Mouse (Mus musculus) urinary bladder, postnatal 14 days (tissue): ENCODE data around the gene Iqgap3.

Experiments
- DNase-seq: peaks from one replicate; pipeline ENCODE4 v3.0.0; 2021; ENCODE audit warnings: low spot score

Gene Iqgap3

DNA sequence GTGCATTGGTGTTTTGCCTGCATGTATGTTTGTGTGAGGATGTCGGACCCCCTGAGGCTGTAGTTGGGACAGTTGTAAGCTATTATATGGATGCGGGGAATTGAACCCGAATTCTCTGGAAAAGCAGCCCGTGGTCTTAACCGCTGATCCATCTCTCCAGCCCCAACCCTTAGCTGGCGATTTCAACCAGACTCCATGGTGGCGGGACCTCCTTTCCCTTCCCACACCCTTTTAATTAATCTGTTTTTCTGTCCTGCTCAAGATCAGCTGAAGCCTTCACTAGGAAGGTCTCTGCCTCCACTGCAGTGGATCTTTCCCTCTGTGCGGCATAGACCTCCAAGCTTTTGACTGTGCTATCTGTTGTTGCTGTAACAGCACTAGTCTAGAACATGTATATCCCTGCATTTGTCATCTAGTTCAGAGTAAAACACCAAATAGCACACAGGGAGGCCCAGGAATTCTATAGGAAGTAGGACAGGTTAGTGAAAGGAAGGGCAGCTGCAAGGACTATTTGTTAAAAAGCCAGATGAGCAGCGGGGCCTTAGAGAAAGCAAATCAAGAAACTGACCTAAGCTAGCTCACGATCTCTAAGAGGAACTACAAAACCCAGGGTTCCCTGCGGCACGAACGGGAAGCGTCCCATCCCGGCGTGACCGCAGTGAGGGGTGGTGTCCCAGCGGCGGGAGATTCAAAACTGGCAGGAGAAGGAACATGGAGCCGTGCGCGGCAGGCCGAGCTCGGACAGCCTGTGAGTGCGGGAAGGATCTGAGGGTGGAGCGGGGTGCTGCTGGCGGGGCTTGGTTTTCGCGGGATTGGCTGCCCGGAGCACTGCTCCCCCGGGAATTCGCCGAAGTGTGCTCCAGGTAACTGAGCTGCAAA, at the start of gene Iqgap3:
Gene Iqgap3 (plus strand): TSS at position 627 of the 879 bp plus-strand sequence.
- peak; percentile 91 for DNase-seq

DNA sequence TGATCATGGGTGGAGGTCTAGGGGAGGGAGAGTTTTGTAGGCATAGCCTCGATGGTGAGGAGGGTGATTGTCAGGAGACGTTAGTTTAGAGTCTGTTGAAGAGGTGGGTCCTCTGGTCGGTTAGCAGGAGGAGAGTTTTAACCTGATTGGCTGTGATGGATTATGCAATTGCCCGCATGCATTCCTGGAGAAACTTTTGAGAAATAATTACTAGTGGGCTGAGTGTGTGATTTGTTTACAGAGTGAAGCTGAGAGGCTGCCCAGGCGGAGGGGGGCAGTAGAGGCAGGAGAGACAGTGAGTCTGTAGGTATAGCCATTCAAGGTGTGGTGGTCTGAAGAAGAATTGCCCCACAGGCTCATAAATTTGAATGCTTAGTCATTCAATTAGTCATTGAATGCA, 48.3 kb upstream of the Iqgap3 start:
- DNase-seq: no peak

DNA sequence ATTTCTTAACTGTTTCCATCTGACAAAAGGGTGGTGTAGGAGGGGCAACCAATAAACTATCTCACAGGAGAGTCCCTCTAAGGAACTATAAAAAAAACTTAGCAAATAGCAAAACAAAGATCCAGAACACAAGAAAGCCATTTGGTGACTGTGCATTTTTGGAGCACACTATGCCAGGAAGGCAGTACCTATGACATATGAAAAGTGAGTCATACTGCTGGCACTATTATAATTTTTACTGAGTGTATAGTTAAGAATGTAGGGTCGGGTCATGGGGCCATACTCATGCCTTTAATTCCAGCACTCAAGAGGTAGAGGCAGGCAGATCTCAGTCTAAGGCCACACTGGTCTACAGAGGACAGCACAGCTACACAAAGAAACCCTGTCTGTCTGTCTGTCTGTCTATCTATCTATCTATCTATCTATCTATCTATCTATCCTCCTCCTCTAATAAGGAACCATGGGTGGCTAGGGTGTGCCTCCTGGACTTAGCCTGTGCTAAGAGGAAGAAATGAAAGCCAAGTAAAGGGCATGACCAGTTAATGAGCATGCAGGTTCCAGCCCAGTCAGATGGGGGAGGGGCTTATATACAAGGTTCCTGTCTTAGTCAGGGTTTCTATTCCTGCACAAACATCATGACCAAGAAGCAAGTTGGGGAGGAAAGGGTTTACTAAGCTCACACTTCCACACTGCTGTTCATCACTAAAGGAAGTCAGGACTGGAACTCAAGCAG, 46.0 kb upstream of the Iqgap3 start:
- no peak for DNase-seq

DNA sequence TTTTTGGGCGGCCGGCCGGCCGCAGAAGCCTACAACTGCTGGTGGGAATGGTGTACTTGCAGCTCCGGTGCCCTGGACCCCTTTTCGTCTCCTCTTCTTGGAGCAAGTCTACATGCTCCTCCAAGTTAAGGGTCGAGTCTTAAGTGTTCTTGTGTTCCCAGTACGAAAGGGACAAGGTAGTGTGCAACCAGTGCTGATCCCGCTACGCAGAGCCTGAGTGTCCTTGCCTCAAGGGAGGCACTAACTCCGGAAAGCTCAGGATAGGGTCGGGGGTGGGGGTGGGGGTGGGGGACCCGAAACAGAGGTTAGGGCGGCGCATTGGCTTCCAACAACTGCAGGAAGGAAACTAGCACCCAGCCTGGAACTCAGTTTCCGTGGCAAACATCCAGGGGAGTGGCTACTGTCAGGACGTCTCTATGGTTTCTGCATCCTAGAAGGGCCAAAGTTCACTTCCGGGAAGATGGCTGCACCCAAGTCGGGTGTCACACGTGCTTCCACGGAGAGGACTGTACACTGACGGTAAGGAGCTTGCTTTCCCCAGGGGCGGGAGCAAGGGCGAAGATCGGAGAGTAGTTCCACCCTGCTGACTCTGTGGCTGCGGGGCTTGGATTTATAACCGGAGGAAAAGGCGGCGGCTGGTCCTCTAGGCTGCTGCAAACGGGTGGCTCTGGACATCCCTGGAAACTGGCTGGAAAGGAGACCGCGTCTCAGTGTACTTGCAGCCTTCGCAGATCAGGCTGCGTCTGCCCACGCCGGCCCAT, 38.9 kb upstream of the Iqgap3 start, which contains the start of gene Gpatch4:
Gene Gpatch4 (plus strand): TSS at position 448 of the 761 bp plus-strand sequence.
- DNase-seq: peak; percentile 89

DNA sequence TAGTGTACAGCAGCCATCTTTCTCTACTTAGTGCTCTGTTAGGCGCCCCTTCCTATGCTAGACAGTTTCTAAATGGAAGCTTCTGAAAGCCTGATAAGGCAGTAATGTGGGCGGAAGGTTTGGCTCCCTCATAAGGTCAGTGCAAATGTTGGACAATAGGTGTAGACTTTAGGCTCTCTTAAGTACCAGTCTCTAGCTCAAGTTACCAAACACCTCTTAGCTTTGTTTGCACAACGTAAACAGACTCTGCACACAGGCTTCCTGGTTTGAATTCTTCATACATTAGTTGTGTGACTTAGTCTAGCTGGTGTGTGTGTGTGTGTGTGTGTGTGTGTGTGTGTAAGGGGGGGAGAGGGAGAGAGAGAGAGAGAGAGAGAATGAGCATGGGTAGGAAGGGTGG, 32.2 kb upstream of the Iqgap3 start:
- no peak for DNase-seq

DNA sequence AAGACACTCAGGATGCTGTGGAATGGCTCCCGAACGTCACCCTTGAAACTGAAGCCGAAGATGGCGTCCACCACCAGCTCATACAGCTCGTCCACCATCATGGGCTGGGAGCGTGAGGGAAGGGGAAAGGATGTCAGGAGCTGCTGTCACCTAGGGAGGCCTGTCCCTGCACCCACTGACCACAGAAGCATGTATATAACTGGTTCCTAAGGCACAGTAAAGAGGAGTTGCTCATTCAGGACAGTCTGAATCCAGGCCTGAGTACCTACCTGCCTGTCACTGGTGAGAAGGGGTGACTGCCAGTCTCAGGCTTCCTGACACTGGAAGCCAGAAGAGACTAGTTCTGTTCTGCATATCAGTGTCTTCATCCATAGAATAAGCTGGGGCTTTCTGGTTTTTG, 24.7 kb upstream of the Iqgap3 start:
- DNase-seq: no peak

DNA sequence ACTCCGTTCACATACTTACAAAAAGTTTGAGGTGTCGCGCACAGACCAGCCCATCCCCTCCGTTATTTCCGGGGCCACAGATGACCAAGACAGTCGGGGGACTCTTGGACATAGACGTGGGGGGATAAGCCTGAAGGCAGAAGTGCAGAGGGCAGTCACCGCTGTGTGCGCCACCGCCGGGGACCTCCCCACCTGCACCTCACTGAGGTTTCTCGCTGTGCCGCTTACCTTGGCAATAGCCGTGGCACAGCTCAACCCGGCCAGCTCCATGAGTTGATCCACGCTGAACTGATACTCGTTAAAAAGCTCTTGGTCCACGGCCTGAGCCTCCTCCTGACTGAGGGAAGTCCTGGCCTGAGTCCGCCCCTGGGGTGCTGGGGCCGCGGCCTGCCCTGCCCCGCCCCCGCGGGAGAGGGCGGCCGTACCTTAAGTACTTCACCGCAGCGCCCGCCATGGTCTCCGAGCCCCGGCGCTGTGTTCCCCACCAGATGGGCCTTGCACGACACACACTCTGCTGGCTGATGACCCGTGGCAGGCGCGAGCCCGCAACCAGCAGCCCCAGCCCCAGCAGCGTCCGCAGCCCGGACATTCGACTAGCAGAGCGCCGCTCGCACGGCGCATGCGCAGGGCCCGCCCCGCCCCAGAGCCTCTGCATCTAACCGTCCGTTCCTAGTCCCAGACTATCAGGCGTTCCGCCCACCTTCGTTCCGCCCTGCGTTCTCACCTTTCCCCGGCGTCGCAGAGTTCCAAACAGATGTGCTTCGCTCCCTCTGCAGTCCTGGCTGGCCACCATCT, 23.7 kb upstream of the Iqgap3 start, which contains the start of gene Naxe:
Gene Naxe (minus strand): TSS at position 594 of the 795 bp plus-strand sequence.
- peak; percentile 86 for DNase-seq

DNA sequence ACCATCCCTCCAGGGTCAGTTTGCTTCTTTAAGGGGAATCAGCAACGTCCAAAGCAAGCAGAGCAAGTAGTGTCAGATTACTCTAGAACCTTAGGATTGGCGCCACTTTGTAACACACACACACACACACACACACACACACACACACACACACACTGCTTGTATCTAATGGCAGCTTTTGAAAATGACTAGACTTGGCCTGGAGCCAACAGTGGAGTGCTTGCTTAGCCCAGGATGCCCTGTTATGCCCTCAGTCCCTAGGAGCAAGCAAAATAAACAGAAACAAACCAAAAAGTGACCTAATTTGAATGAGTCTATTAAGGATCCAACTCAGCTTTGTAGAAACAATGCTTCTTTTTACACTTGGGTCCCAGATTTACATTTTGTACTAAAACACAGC, 13.4 kb upstream of the Iqgap3 start:
- no peak for DNase-seq

DNA sequence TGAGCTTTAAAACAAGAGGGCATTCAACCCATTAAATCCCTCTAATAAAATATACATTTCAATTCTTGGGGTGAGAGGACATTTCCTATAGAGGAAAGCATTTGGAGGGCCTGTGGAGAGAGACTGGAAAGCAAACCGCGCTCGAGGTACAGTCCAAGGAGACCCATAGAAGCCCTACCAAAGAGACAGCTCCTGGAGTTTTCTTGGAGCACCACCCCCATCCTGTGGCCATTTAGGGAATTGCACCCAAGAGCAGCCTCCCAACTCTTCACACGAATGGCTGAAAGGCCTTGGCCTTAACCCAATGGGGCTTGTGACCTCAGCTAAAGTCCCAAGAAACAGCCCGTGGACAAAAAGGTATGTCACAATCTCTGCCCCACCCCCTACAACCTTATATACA, 10.0 kb upstream of the Iqgap3 start:
- peak; percentile 84 for DNase-seq

DNA sequence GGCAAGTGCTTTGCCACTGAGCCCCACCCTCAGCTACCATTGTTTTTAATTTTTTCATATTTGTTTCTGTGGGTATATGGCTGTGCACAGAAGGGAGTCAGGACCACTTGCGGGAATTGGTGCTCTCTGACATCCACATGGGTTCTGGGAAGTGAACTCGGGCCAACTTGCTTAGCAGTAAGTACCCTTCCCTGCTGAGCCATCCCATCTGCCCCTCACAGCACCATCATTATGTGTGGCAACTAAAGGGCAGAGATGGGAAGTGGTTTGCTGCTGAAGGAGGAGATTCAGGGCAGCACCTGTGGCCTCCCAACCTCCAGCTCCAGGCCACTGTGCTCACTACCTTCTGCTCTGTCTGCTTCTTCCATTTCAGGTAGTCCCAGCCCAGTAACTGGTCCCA, 8.1 kb upstream of the Iqgap3 start:
- DNase-seq: no peak

DNA sequence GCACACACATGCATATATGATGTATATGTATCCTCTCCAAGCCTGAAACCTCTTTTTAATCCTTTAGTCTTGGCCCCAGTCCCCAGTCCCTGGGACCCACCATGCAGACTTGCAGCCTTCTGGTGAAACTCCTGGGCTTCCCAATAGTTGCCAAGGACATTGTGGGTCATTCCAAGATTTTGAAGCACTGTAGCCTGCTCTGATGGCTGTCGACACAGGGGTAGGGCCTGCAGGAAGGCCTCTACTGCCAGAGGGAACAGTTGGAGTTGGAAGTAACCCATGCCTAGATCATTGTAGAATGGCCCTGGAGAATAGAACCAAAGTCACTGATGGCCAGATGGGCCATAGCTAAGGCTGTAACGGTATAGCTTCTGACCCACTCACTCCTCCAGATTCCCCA, 7.4 kb upstream of the Iqgap3 start:
- no peak for DNase-seq

DNA sequence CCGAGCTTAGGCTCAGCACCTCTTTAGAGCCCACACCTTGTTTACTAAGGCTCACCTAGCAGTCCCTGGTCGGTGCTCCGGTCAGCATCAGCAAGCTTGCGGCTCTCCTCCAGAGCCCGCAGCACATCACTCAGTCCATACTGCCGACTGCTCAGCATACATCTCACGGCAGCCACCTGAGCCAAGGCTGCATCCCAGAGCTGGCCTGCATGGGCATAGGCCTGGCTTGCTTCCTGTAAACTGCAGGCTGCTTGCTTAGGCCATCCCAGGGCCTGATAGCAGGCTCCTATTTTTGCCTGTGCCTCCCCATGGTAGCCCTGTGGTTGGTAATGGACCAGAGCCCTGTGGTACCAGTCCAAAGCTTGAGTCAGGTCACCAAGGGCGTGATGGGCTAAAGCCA, 7.0 kb upstream of the Iqgap3 start:
- no peak for DNase-seq

DNA sequence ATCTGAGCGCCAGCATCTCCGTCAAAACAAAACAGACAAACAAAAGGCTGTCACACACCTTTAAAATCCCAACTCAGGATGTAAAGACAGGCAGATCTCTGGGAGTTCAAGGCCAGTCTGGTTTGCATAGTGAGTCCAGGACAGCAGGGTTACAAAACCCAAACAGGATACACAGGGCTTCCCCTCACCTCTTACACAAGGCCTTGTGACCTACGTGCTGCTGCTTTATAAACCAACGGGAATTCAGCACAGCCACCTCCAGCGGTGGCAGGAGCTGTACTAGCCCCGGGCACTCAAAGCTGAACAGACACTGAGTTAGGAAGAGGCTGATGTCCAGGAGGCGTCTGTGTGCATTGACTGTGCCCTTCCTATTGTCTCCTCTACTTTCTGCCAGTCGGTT, 4.3 kb upstream of the Iqgap3 start:
- DNase-seq: no peak

DNA sequence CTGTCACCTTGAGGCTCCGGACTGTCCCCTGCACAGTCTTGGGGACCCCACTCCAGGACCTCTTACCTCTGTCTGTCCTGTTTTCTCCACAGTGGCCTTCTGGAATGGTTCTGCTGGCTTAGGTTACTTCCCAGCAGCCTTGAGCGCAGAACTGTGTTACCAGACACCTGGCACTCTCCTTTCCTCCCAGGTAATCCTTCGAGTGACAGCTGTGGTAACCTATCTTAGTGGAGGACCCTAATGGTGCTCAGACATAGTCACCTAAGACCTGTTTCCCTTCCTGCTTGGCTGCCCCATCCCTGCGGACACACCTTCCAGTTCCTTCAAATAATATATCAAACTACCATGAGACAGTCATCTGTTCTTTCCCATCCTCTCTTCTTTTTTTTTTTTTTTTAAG, 3.6 kb upstream of the Iqgap3 start, which contains the start of gene Ttc24:
Gene Ttc24 (minus strand): TSS at position 101 of the 400 bp plus-strand sequence.
- DNase-seq: no peak

DNA sequence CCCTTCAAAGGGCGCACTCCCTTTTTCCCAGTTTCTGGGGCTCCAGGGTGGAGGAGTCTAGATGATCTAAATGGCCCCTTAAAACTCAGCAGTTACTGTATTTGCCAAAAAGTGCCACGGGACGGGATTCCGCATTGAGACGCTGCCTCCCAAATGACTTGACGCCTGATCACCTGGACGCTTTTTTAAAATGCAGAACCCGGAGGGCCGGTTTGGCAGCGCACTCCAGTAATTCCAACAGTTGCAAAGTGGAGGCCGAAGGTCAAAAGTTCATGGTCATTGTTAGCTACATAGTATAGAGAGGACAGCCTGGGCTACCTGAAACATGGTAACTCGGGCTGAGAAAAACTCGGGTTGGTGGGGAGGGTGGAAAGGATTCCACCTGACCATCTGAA, 450 bp downstream of the Iqgap3 start:
- peak; percentile 18 for DNase-seq

DNA sequence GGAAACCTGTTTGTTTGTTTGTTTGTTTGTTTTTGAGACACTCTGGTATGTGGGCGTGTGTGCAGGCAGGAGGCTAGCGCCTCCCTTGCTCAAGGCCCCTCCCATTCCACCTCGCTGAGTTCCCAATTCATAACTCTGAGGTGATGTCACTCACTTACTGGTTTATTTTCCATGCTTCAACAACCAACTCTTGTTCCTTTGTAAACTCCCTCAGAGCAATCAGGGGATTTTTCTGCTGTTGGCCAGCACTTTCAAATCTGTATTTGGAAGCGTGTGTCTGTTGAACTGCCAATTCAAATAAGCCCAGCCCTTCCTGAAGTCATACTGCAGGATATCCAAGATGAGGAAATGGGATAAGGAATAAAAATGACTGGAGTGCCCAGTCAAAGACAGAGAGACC, 892 bp downstream of the Iqgap3 start:
- DNase-seq: no peak

DNA sequence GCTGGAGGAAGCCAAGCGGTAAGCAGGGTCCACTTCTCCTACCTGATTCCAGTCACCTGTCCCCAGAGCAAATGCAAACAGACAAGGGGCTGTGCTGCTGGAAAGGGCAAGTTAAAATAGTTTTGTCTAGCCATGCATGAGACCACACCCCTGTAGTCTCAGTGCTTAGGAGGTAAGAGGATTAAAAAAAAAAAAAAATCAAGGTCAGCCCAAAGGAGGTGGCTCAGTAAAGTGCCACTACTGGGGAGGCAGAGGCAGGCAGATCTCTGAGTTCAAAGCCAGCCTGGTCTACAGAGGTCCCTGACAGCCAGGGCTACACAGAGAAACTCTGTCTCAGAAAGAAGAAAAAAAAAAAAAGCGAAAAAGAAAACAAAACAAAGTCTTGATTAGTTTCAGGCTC, 2.2 kb downstream of the Iqgap3 start:
- DNase-seq: no peak

DNA sequence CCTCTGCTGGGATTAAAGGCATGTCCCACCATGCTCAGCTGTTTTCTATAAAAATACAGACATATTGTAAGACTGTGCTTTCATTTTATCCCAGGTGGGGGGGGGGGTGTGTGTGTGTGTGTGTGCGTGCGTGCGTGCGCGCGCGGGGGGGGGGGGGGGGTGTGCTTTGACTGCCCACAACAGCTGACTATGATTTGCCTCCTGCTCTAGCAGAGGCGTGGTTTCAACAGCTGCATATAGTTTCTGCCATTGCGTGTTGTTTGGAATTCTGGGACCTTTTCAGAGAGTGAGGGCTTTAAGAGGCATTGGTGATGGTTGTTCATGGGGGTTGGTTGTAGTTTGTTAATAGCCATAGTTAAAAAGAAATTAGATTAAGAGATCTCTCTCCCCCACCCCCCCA, 3.7 kb downstream of the Iqgap3 start:
- DNase-seq: no peak

DNA sequence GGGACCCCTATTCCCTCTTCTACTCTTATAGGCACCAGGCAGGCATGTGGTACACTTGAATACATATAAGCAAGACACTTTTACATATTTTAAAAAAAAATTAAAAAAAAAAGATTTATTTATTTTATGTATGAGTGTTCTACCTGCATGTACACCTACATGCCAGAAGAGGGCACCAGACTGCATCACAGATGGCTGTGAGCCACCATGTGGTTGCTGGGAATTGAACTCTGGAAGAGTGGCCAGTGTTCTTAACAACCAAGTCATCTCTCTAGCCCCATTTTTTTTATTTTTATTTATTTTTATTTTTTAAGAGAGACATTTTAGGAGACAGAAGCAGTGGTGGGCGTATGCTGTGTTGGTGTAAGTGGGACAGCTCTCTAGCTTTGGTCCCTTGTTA, 5.9 kb downstream of the Iqgap3 start:
- DNase-seq: peak; percentile 18

DNA sequence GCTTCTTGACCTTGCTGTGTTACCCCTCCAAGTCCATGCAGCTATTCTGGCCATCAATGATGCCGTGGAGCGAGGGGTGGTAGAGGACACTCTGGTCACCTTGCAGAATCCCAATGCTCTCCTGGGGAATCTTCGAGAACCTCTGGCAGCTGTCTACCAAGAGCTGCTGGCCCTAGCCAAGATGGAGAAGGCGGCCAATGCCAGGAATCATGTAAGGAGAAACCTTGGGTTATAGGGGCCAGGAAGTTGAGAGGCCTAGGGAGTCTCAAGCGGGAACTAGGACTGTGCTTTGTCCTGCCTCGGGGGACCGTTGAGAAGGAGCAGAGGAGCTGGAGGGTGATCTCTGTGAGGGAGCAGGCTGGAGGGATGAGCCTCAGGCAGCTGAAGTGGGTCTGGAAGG, 8.3 kb downstream of the Iqgap3 start:
- no peak for DNase-seq

DNA sequence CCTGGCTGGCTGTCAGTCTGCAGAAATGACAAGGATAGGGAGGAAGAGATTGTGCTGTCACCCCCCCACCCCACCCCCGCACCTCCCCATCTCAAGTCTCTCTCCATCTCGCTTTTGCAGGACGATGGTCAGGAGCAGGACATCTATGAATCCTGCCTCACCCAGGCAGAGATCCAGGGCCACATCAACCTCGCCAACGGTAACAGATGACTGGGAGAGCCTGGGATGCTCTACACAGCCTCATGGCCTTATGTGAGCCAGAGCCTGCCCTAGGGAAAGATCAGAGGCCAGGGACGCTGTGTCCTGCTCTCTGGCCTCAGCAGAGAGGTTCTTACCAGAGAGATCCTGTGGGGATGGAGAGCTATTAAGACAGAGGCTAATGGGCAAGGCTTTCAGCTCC, 8.8 kb downstream of the Iqgap3 start:
- no peak for DNase-seq

DNA sequence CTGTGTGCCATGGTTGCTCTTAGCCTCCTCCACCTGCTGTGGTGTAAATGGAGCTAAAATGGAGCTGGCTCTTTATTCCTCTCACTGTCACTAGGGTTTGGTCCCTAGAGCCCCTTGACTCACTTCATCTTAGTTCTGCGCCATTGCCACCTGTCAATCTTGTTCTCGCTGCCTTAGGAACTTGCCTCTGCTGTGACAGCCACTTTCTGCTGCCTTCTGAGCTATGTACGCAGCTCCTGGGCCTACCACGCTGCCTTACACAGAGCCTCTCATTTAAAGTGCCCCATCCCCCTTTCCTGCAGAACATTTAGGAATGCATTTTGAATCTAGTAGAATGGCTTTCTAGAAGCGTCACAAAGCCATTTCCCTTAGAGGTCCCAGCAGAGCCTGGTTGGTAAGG, 12.4 kb downstream of the Iqgap3 start:
- DNase-seq: no peak
